Mouse (Mus musculus) CH12.LX (cell line): ENCODE data around the gene Olfr286.

Experiments used
- CTCF ChIP-seq, 2 experiments: IDR thresholded peaks in 1 of 2; conservative IDR thresholded peaks in 1 of 2; 2 replicates each; pipeline ENCODE4 v1.5.1; 2011 to 2012; ENCODE audit warnings: low read depth in 2 of 2, low read length in 2 of 2, improper control_type of control experiment in 1 of 2, inconsistent platforms in 1 of 2, mild to moderate bottlenecking in 1 of 2, moderate library complexity in 1 of 2
- EP300 ChIP-seq: IDR thresholded peaks from 2 replicates; pipeline ENCODE4 v1.6.1; 2011; ENCODE audit warnings: low read length, improper control_type of control experiment
- HCFC1 ChIP-seq: IDR thresholded peaks from 2 replicates; pipeline ENCODE4 v1.6.1; 2012; ENCODE audit warnings: low read depth, mild to moderate bottlenecking, inconsistent platforms, low read length, improper control_type of control experiment
- NELFE ChIP-seq: IDR thresholded peaks from 2 replicates; pipeline ENCODE4 v1.6.1; 2011; ENCODE audit warnings: low read depth, low read length, improper control_type of control experiment
- POLR2A ChIP-seq: IDR thresholded peaks from 2 replicates; pipeline ENCODE4 v1.6.1; 2011; ENCODE audit warnings: low read depth, mild to moderate bottlenecking, improper control_type of control experiment, low read length
- TCF12 ChIP-seq: IDR thresholded peaks from 2 replicates; pipeline ENCODE4 v1.6.1; 2014; ENCODE audit warnings: low read depth, mild to moderate bottlenecking, inconsistent platforms, low read length, improper control_type of control experiment
- ZNF384 ChIP-seq: IDR thresholded peaks from 2 replicates; pipeline ENCODE4 v1.6.1; 2012; ENCODE audit warnings: low read depth, low read length, improper control_type of control experiment, inconsistent platforms

DNA sequence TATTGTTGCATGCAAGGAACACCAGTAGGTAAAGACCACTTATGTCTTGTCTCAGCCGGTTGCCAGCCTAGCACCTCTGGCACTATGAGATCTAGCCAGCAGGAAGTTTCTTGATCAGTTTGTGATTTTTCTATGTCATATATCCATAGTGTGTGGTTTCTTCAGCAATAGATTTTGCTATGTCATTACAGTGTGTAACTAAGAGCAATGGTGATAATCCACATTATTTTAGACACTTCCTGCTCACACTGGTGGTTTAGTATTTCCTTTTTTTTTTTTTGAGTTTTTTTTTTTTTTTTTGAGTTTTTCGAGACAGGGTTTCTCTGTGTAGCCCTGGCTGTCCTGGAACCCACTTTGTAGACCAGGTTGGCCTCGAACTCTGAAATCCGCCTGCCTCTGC, 1.2 kb upstream of the Olfr286 start:
- TF ChIP-seq POLR2A (no peak), NELFE (no peak), CTCF (conservative IDR thresholded peaks at IDR 0.05 in 1 of 2, IDR thresholded peaks at IDR 0.05 in 1 of 2; ENCODE audit: low read depth in 2 of 2, low read length in 2 of 2) (no peak), TCF12 (no peak), HCFC1 (no peak), ZNF384 (no peak), EP300 (no peak)
